Mouse (Mus musculus): ENCODE data around the gene Larp4. TPM values are rescaled to one million over a fixed set of nuclear protein-coding genes. Genes with fewer than 3 reads are reported as not detected.
A peak's percentile ranks its signal among the peaks of the same experiment; 100 is the strongest.

Larp4 gene
- polyA plus RNA-seq, 1 experiment = 0.12 TPM

- TF ChIP-seq GATA1 (IDR thresholded peaks at IDR 0.05; ENCODE audit: low read length) (no peak), TAL1 (IDR thresholded peaks at IDR 0.05; ENCODE audit: low read length) (no peak)
- Histone ChIP-seq H3K9me3 (ENCODE audit: control insufficient read depth, low read length) (no peaks in the 10 kb centered on the region), H3K27me3 (ENCODE audit: control insufficient read depth) (peaks cover 5% of the 10 kb centered on the region), H3K4me3 (replicated peaks) (no peak overlapping the region), H3K4me1 (ENCODE audit: control insufficient read depth) (peaks cover 1% of the 10 kb centered on the region), H3K36me3 (ENCODE audit: control insufficient read depth) (no peaks in the 10 kb centered on the region)
Measured at GRCm38 (mm10) chr15:100029497-100029896, 59.6 kb downstream of the Larp4 start.

DNA sequence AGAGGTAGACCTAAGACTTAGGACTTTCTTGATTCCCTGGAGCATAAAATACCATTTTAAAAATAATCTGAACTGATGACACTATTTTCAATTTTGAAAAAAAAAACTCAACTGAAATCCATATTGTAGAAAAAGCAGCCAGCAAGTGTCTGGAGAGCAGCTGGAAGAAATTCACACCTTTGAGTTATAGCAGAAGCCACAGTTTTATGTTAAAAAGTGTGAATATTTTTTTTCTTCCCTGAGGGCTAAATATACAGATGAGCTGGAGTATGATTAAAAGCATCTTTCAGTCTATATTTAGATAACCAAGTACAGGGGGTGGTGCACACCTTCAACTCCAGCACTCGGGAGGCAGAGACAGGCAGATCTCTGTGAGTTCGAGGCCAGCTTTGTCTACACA, 60.0 kb downstream of the Larp4 start:
- no peaks in the 10 kb centered on the region for H3K36me3 ChIP-seq (ENCODE audit: control insufficient read depth)
- no peak overlapping the region for H3K4me3 ChIP-seq (replicated peaks)
- TF ChIP-seq GATA1 (IDR thresholded peaks at IDR 0.05; ENCODE audit: low read length) (no peak), TAL1 (IDR thresholded peaks at IDR 0.05; ENCODE audit: low read length) (no peak)
- H3K9me3 ChIP-seq (ENCODE audit: control insufficient read depth, low read length) = no peaks in the 10 kb centered on the region
- peaks cover 9% of the 10 kb centered on the region for H3K27me3 ChIP-seq (ENCODE audit: control insufficient read depth)
- peaks cover 3% of the 10 kb centered on the region for H3K4me1 ChIP-seq (ENCODE audit: control insufficient read depth)

DNA sequence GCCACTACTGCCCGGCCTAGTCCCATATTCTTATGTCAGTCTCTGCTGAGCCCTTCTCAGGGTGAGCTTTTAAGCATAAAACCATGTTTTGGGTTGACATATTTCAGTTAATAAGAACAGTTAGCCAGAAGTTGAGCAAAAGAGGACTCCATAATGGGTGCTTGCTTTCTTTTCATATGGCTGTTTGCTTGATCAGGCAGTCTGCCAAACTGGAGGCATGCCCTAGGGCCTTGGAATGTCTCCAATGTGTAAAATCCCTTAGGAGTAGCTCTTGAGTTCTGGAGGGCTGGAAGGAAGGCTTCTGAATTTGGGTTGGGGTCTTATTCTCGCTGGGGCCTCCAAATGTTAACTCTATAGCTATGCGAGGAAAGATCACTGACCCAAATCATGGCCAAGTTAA, 62.7 kb downstream of the Larp4 start:
- H3K27me3 ChIP-seq (ENCODE audit: control insufficient read depth) = peaks cover 9% of the 10 kb centered on the region
- TF ChIP-seq GATA1 (IDR thresholded peaks at IDR 0.05; ENCODE audit: low read length) (no peak), TAL1 (IDR thresholded peaks at IDR 0.05; ENCODE audit: low read length) (no peak)
- H3K36me3 ChIP-seq (ENCODE audit: control insufficient read depth) = no peaks in the 10 kb centered on the region

GRCm38 (mm10) chr15:100038470-100038971, 68.7 kb downstream of the Larp4 start, which contains the start of gene Dip2b:
TSS of gene Dip2b (plus strand) at chr15:100038664.
- Histone ChIP-seq H3K9me3 (ENCODE audit: control insufficient read depth, low read length) (no peaks in the 10 kb centered on the region), H3K4me3 (replicated peaks) (peak within 1 kb of the TSS; percentile 67), H3K27me3 (ENCODE audit: control insufficient read depth) (peaks cover 55% of the 10 kb centered on the region), H3K36me3 (ENCODE audit: control insufficient read depth) (no peaks in the 10 kb centered on the region), H3K4me1 (ENCODE audit: control insufficient read depth) (peaks cover 31% of the 10 kb centered on the region)
- TF ChIP-seq TAL1 (IDR thresholded peaks at IDR 0.05; ENCODE audit: low read length) (no peak), GATA1 (IDR thresholded peaks at IDR 0.05; ENCODE audit: low read length) (no peak)

More for the DNA sequence above, 62.7 kb downstream of the Larp4 start:
- Histone ChIP-seq H3K4me3 (replicated peaks) (no peak overlapping the region), H3K9me3 (ENCODE audit: control insufficient read depth, low read length) (no peaks in the 10 kb centered on the region), H3K4me1 (ENCODE audit: control insufficient read depth) (peaks cover 3% of the 10 kb centered on the region)

DNA sequence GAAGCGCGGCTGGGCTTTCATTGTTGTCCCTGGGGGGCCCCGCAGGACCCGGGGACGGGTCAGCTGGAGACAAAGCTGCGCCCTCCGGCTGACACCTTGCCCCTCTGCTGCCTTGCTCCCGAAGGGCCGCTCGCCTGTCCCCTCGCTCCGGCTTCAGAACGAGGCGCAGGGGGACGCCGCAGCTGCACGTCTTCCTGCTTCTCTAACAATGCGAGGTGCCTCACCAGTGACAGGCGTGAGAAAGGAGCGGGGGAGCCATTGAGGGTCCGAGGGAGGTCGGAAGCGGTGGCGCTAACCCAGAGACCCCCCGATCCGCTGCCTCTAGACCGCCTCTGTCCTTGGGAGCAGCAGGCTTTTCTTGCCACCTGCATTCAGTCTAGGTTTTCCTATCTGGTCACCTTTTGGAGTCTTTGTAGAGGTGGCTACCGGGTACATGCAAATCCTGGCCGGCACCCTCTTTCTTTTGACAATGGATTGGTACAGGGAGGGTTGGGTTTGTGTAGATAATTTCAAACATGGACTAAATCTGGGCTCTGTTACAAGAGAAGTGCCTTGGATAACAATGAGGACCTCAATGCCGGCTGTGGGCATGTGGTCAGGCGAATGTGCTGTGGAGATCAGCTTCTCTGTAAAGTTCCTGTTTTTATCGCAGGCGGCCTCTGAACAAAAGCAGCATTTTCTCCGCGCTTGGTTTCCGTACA, 69.3 kb downstream of the Larp4 start:
- Histone ChIP-seq H3K36me3 (ENCODE audit: control insufficient read depth) (no peaks in the 10 kb centered on the region), H3K27me3 (ENCODE audit: control insufficient read depth) (peaks cover 55% of the 10 kb centered on the region), H3K4me1 (ENCODE audit: control insufficient read depth) (peaks cover 31% of the 10 kb centered on the region), H3K4me3 (replicated peaks) (peak overlapping the region; percentile 67), H3K9me3 (ENCODE audit: control insufficient read depth, low read length) (no peaks in the 10 kb centered on the region)
- no peak for TF ChIP-seq GATA1 (IDR thresholded peaks at IDR 0.05; ENCODE audit: low read length)
- TF ChIP-seq TAL1 (IDR thresholded peaks at IDR 0.05; ENCODE audit: low read length) = no peak

- H3K36me3 ChIP-seq (ENCODE audit: control insufficient read depth) = no peaks in the 10 kb centered on the region
- peaks cover 32% of the 10 kb centered on the region for H3K4me1 ChIP-seq (ENCODE audit: control insufficient read depth)
- peaks cover 50% of the 10 kb centered on the region for H3K27me3 ChIP-seq (ENCODE audit: control insufficient read depth)
- no peak overlapping the region for H3K4me3 ChIP-seq (replicated peaks)
- H3K9me3 ChIP-seq (ENCODE audit: control insufficient read depth, low read length) = no peaks in the 10 kb centered on the region
- TF ChIP-seq GATA1 (IDR thresholded peaks at IDR 0.05; ENCODE audit: low read length) (no peak), TAL1 (IDR thresholded peaks at IDR 0.05; ENCODE audit: low read length) (no peak)
Measured at GRCm38 (mm10) chr15:100040541-100041266, 70.8 kb downstream of the Larp4 start.

GRCm38 (mm10) chr15:100041267-100042047, 71.6 kb downstream of the Larp4 start:
- Histone ChIP-seq H3K4me1 (ENCODE audit: control insufficient read depth) (peaks cover 32% of the 10 kb centered on the region), H3K27me3 (ENCODE audit: control insufficient read depth) (peaks cover 50% of the 10 kb centered on the region), H3K4me3 (replicated peaks) (no peak overlapping the region), H3K36me3 (ENCODE audit: control insufficient read depth) (no peaks in the 10 kb centered on the region), H3K9me3 (ENCODE audit: control insufficient read depth, low read length) (no peaks in the 10 kb centered on the region)
- TF ChIP-seq TAL1 (IDR thresholded peaks at IDR 0.05; ENCODE audit: low read length) = no peak
- no peak for TF ChIP-seq GATA1 (IDR thresholded peaks at IDR 0.05; ENCODE audit: low read length)

- H3K36me3 ChIP-seq (ENCODE audit: control insufficient read depth) = no peaks in the 10 kb centered on the region
- no peak for TF ChIP-seq TAL1 (IDR thresholded peaks at IDR 0.05; ENCODE audit: low read length)
- peaks cover 32% of the 10 kb centered on the region for H3K4me1 ChIP-seq (ENCODE audit: control insufficient read depth)
- H3K4me3 ChIP-seq (replicated peaks) = no peak overlapping the region
- H3K27me3 ChIP-seq (ENCODE audit: control insufficient read depth) = peaks cover 46% of the 10 kb centered on the region
- H3K9me3 ChIP-seq (ENCODE audit: control insufficient read depth, low read length) = no peaks in the 10 kb centered on the region
Measured at GRCm38 (mm10) chr15:100042048-100042400, 72.2 kb downstream of the Larp4 start.

DNA sequence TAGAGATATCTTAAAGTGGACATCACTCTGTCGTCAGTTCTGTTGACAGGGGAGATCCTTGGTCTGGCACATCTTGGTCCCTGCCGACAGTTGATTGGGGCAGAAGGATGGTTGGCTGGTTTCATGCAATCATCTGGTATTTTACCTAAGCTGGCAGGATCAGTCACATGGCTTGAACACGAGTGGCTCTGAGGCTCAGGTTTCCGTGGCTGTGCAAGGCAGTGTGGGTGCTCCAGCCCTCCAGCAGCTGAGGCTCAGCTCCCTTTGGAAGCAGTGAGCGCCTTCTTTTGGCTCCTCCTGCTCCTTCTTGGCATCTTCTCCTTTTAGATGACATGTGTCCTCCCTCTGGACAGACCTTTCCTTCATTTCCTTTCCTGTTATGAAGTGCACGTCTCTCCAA, 75.7 kb downstream of the Larp4 start:
- H3K4me3 ChIP-seq (replicated peaks) = no peak overlapping the region
- H3K27me3 ChIP-seq (ENCODE audit: control insufficient read depth) = peaks cover 17% of the 10 kb centered on the region
- H3K9me3 ChIP-seq (ENCODE audit: control insufficient read depth, low read length) = no peaks in the 10 kb centered on the region
- H3K4me1 ChIP-seq (ENCODE audit: control insufficient read depth) = peaks cover 18% of the 10 kb centered on the region
- peaks cover 4% of the 10 kb centered on the region for H3K36me3 ChIP-seq (ENCODE audit: control insufficient read depth)
- TF ChIP-seq GATA1 (IDR thresholded peaks at IDR 0.05; ENCODE audit: low read length) (no peak), TAL1 (IDR thresholded peaks at IDR 0.05; ENCODE audit: low read length) (no peak)

All from erythroblast, embryonic 14.5 days (primary cell).